Mouse (Mus musculus): ENCODE measurements around the gene Tbx1. TPM values are rescaled to one million over a fixed set of nuclear protein-coding genes. Genes with fewer than 3 reads are reported as not detected.
A peak's percentile ranks its signal among the peaks of the same experiment; 100 is the strongest.

Gene Tbx1
- polyA plus RNA-seq (2015; fragmentation: Nextera tagmentation; extraction: Ambion mirVana) = 0.47 and 1.5 TPM in 2 replicates

DNA sequence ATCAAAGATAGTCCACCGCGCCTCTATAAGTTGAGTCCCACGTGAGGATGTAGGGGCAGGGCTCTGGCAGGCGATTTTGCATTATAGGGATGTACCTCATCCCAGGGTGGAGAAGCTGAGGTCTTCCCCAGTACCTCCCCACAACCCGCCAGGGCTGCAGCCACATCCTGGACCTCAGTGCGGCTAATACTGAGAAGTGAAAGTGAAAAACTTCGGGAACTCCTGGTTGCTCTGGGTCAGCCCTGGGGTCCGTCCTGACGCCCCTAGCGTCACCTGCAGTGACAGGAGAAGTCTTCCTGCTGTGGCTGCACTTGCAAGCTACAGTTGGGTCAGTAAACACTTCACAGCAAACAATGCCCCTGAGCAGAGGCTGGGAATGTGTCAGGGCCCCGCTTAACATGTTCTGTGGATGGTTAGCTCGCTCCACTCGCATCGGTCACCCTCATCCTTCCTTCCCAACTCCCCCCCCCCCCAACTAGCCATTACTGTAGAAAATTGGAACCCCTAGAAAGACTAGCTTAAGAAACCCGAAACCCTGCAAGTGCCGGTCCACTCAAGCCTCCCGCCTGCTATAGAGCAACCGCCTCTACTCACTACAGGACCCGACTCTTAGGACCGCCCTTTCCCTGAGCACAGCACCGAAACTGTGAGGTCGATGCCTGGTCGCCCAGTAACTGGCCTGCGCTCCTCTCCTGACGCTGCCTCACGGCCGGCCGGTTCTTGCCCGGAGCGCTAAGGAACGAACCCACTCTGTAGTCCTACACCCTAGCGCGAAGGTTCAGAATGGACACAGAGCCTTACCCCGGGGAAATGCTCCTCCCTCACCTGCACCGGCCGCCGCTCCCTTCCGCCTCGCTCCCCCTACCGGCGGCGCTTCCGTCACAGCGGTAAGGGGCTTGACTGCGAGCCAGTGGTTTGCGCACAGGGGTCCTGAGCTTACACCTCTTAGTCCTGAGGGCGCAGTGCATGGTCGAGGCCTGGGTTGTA, at the start of gene Tbx1:
TSS of gene Tbx1 (minus strand) at position 868 of the 987 bp plus-strand sequence.
- Histone ChIP-seq H3K9me3 (replicated peaks; ENCODE audit: control insufficient read depth, low read length) (no peaks in the 10 kb centered on the region), H3K27me3 (ENCODE audit: control insufficient read depth, insufficient read depth, low read length) (peaks cover 77% of the 10 kb centered on the region), H3K4me2 (ENCODE audit: low read depth, low read length) (peak within 1 kb of the TSS; percentile 62), H3K27ac (ENCODE audit: low read length) (no peak within 1 kb of the TSS), H3K4me3 (ENCODE audit: low read length) (peak within 1 kb of the TSS; percentile 51), H3K4me1 (ENCODE audit: control insufficient read depth, insufficient read depth, low read length) (peaks cover 30% of the 10 kb centered on the region), H3K9ac (ENCODE audit: low read length) (peak within 1 kb of the TSS; percentile 48), H3K36me3 (ENCODE audit: control insufficient read depth, insufficient read depth) (no peaks in the 10 kb centered on the region)
- no peak for ATAC-seq (replicated peaks; ENCODE audit: extremely low read depth, insufficient read depth, low FRiP score)
- 6% methylated on average over 48 of the region's 48 CpGs for WGBS

GRCm38 (mm10) chr16:18639382-18639929, 49.0 kb upstream of the Tbx1 start:
- H3K9me3 ChIP-seq (replicated peaks; ENCODE audit: control insufficient read depth, low read length) = no peaks in the 10 kb centered on the region
- no peak for ATAC-seq (replicated peaks; ENCODE audit: extremely low read depth, insufficient read depth, low FRiP score)
- 67% methylated on average over 1 of the region's 1 CpGs for WGBS
- H3K4me2 ChIP-seq (ENCODE audit: low read depth, low read length) = no peak overlapping the region
- H3K27me3 ChIP-seq (ENCODE audit: control insufficient read depth, insufficient read depth, low read length) = no peaks in the 10 kb centered on the region
- H3K36me3 ChIP-seq (ENCODE audit: control insufficient read depth, insufficient read depth) = no peaks in the 10 kb centered on the region
- H3K27ac ChIP-seq (ENCODE audit: low read length) = no peak overlapping the region
- H3K4me3 ChIP-seq (ENCODE audit: low read length) = no peak overlapping the region
- H3K9ac ChIP-seq (ENCODE audit: low read length) = no peak overlapping the region
- H3K4me1 ChIP-seq (ENCODE audit: control insufficient read depth, insufficient read depth, low read length) = no peaks in the 10 kb centered on the region

GRCm38 (mm10) chr16:18638396-18638795, 47.9 kb upstream of the Tbx1 start:
- no peak overlapping the region for H3K4me2 ChIP-seq (ENCODE audit: low read depth, low read length)
- 59% methylated on average over 2 of the region's 2 CpGs for WGBS
- no peaks in the 10 kb centered on the region for H3K4me1 ChIP-seq (ENCODE audit: control insufficient read depth, insufficient read depth, low read length)
- no peaks in the 10 kb centered on the region for H3K36me3 ChIP-seq (ENCODE audit: control insufficient read depth, insufficient read depth)
- ATAC-seq (replicated peaks; ENCODE audit: extremely low read depth, insufficient read depth, low FRiP score) = no peak
- H3K27ac ChIP-seq (ENCODE audit: low read length) = no peak overlapping the region
- H3K27me3 ChIP-seq (ENCODE audit: control insufficient read depth, insufficient read depth, low read length) = no peaks in the 10 kb centered on the region
- no peak overlapping the region for H3K9ac ChIP-seq (ENCODE audit: low read length)
- H3K4me3 ChIP-seq (ENCODE audit: low read length) = no peak overlapping the region
- H3K9me3 ChIP-seq (replicated peaks; ENCODE audit: control insufficient read depth, low read length) = no peaks in the 10 kb centered on the region

DNA sequence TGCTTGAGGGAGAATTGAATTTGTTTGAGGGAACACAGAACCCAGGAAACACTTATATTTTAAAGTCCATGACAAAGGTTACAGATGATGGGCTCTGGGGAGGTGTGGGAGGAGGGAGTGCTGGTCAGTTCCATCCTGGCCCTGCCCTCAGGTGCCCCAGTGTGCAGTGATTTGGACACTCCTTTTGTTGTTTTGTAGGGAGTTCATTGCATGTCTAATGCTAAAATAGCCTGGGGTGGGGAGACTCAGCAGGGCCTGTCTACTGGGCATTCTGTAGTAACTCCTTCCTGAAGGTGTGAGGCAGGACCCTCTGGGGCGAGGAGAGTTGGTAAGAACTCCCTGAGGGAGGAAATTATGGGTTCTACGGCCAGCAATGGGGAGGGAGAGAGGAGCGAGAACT, 46.3 kb upstream of the Tbx1 start:
- no peaks in the 10 kb centered on the region for H3K36me3 ChIP-seq (ENCODE audit: control insufficient read depth, insufficient read depth)
- H3K27me3 ChIP-seq (ENCODE audit: control insufficient read depth, insufficient read depth, low read length) = peaks cover under 1% of the 10 kb centered on the region; the same call in 1 of the 2 replicates
- H3K9me3 ChIP-seq (replicated peaks; ENCODE audit: control insufficient read depth, low read length) = no peaks in the 10 kb centered on the region
- no peak for ATAC-seq (replicated peaks; ENCODE audit: extremely low read depth, insufficient read depth, low FRiP score)
- no peak overlapping the region for H3K27ac ChIP-seq (ENCODE audit: low read length)
- H3K4me1 ChIP-seq (ENCODE audit: control insufficient read depth, insufficient read depth, low read length) = no peaks in the 10 kb centered on the region
- H3K9ac ChIP-seq (ENCODE audit: low read length) = no peak overlapping the region
- H3K4me3 ChIP-seq (ENCODE audit: low read length) = no peak overlapping the region
- WGBS = 69% methylated on average over 3 of the region's 3 CpGs
- H3K4me2 ChIP-seq (ENCODE audit: low read depth, low read length) = no peak overlapping the region

DNA sequence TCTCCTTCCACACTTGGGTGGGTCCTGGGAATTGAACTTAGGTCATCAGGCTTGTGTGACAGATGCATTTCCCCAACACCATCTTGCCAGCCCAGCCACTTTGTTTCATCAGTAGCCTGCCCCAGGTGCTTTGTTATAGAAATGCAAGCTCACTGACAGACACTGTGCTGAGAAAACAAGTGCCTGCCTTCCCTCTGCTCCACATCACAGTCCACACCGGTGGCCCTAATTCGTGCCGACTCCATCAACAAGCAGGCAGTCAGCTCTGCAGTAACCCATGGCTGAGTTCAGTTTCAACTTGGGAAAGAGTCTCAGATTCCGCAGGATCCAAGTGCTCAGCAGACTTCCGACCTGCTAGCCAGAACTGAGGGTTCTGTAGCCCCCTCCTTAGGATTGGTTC, 45.9 kb upstream of the Tbx1 start:
- H3K9me3 ChIP-seq (replicated peaks; ENCODE audit: control insufficient read depth, low read length) = no peaks in the 10 kb centered on the region
- no peak overlapping the region for H3K4me3 ChIP-seq (ENCODE audit: low read length)
- H3K27ac ChIP-seq (ENCODE audit: low read length) = no peak overlapping the region
- H3K36me3 ChIP-seq (ENCODE audit: control insufficient read depth, insufficient read depth) = no peaks in the 10 kb centered on the region
- ATAC-seq (replicated peaks; ENCODE audit: extremely low read depth, insufficient read depth, low FRiP score) = no peak
- no peak overlapping the region for H3K9ac ChIP-seq (ENCODE audit: low read length)
- H3K27me3 ChIP-seq (ENCODE audit: control insufficient read depth, insufficient read depth, low read length) = peaks cover 4% of the 10 kb centered on the region; the same call in 1 of the 2 replicates
- no peaks in the 10 kb centered on the region for H3K4me1 ChIP-seq (ENCODE audit: control insufficient read depth, insufficient read depth, low read length)
- H3K4me2 ChIP-seq (ENCODE audit: low read depth, low read length) = no peak overlapping the region
- 73% methylated on average over 5 of the region's 5 CpGs for WGBS

- Histone ChIP-seq H3K4me2 (ENCODE audit: low read depth, low read length) (no peak overlapping the region), H3K27ac (ENCODE audit: low read length) (no peak overlapping the region), H3K9me3 (replicated peaks; ENCODE audit: control insufficient read depth, low read length) (no peaks in the 10 kb centered on the region), H3K4me3 (ENCODE audit: low read length) (no peak overlapping the region), H3K27me3 (ENCODE audit: control insufficient read depth, insufficient read depth, low read length) (peaks cover 19% of the 10 kb centered on the region), H3K9ac (ENCODE audit: low read length) (no peak overlapping the region), H3K4me1 (ENCODE audit: control insufficient read depth, insufficient read depth, low read length) (peaks cover 4% of the 10 kb centered on the region; the same call in 1 of the 2 replicates), H3K36me3 (ENCODE audit: control insufficient read depth, insufficient read depth) (no peaks in the 10 kb centered on the region)
- ATAC-seq (replicated peaks; ENCODE audit: extremely low read depth, insufficient read depth, low FRiP score) = no peak
- 20% methylated on average over 1 of the region's 1 CpGs for WGBS
Measured at GRCm38 (mm10) chr16:18633333-18633732, 42.9 kb upstream of the Tbx1 start.

- Histone ChIP-seq H3K9me3 (replicated peaks; ENCODE audit: control insufficient read depth, low read length) (no peaks in the 10 kb centered on the region), H3K27ac (ENCODE audit: low read length) (no peak overlapping the region), H3K4me3 (ENCODE audit: low read length) (no peak overlapping the region), H3K27me3 (ENCODE audit: control insufficient read depth, insufficient read depth, low read length) (peaks cover 23% of the 10 kb centered on the region), H3K4me2 (ENCODE audit: low read depth, low read length) (no peak overlapping the region), H3K4me1 (ENCODE audit: control insufficient read depth, insufficient read depth, low read length) (peaks cover 4% of the 10 kb centered on the region; the same call in 1 of the 2 replicates), H3K9ac (ENCODE audit: low read length) (no peak overlapping the region), H3K36me3 (ENCODE audit: control insufficient read depth, insufficient read depth) (no peaks in the 10 kb centered on the region)
- no peak for ATAC-seq (replicated peaks; ENCODE audit: extremely low read depth, insufficient read depth, low FRiP score)
- WGBS = 59% methylated on average over 2 of the region's 2 CpGs
Measured at GRCm38 (mm10) chr16:18632816-18633215, 42.3 kb upstream of the Tbx1 start.

- Histone ChIP-seq H3K4me2 (ENCODE audit: low read depth, low read length) (no peak overlapping the region), H3K4me1 (ENCODE audit: control insufficient read depth, insufficient read depth, low read length) (peaks cover 4% of the 10 kb centered on the region; the same call in 1 of the 2 replicates), H3K36me3 (ENCODE audit: control insufficient read depth, insufficient read depth) (no peaks in the 10 kb centered on the region), H3K9me3 (replicated peaks; ENCODE audit: control insufficient read depth, low read length) (no peaks in the 10 kb centered on the region), H3K27me3 (ENCODE audit: control insufficient read depth, insufficient read depth, low read length) (peaks cover 31% of the 10 kb centered on the region), H3K9ac (ENCODE audit: low read length) (no peak overlapping the region), H3K27ac (ENCODE audit: low read length) (no peak overlapping the region), H3K4me3 (ENCODE audit: low read length) (no peak overlapping the region)
- no peak for ATAC-seq (replicated peaks; ENCODE audit: extremely low read depth, insufficient read depth, low FRiP score)
- 59% methylated on average over 3 of the region's 3 CpGs for WGBS
Measured at GRCm38 (mm10) chr16:18632059-18632458, 41.6 kb upstream of the Tbx1 start.

GRCm38 (mm10) chr16:18631141-18631540, 40.7 kb upstream of the Tbx1 start:
- no peak overlapping the region for H3K9ac ChIP-seq (ENCODE audit: low read length)
- WGBS = 53% methylated on average over 7 of the region's 7 CpGs
- ATAC-seq (replicated peaks; ENCODE audit: extremely low read depth, insufficient read depth, low FRiP score) = no peak
- no peak overlapping the region for H3K27ac ChIP-seq (ENCODE audit: low read length)
- H3K36me3 ChIP-seq (ENCODE audit: control insufficient read depth, insufficient read depth) = no peaks in the 10 kb centered on the region
- peaks cover 4% of the 10 kb centered on the region for H3K4me1 ChIP-seq (ENCODE audit: control insufficient read depth, insufficient read depth, low read length)
- H3K4me3 ChIP-seq (ENCODE audit: low read length) = no peak overlapping the region
- peaks cover 35% of the 10 kb centered on the region for H3K27me3 ChIP-seq (ENCODE audit: control insufficient read depth, insufficient read depth, low read length)
- no peaks in the 10 kb centered on the region for H3K9me3 ChIP-seq (replicated peaks; ENCODE audit: control insufficient read depth, low read length)
- no peak overlapping the region for H3K4me2 ChIP-seq (ENCODE audit: low read depth, low read length)
